Mouse (Mus musculus) kidney, embryonic 15.5 days (tissue): ENCODE measurements around the gene Vps13c. TPM values are rescaled to one million over a fixed set of nuclear protein-coding genes. Genes with fewer than 3 reads are reported as not detected.
A peak's percentile ranks its signal among the peaks of the same experiment; 100 is the strongest.

ENCODE experiments used
- ATAC-seq: fragments of 200-750 bp; cut with Nextera tagmentation; replicated peaks from 2 replicates; pipeline ENCODE4 v1.8.0; 2017; ENCODE audit warnings: moderate TSS enrichment; ENCODE audit not compliant: low FRiP score
- H3K27ac ChIP-seq: fragments of 300-500 bp; sonication (generic); 2 replicates; pipeline ENCODE4 v1.5.1; 2015; ENCODE audit warnings: mild to moderate bottlenecking, inconsistent platforms
- H3K27me3 ChIP-seq: fragments of 300-500 bp; sonication (generic); 2 replicates; pipeline ENCODE4 v1.6.1; 2015; ENCODE audit warnings: inconsistent platforms
- H3K36me3 ChIP-seq: fragments of 300-500 bp; sonication (generic); 2 replicates; pipeline ENCODE4 v1.6.1; 2015; ENCODE audit warnings: inconsistent platforms
- H3K4me1 ChIP-seq: fragments of 300-500 bp; sonication (generic); 2 replicates; pipeline ENCODE4 v1.6.1; 2015; ENCODE audit warnings: inconsistent platforms
- H3K4me2 ChIP-seq: fragments of 300-500 bp; sonication (generic); 2 replicates; pipeline ENCODE4 v1.6.1; 2015; ENCODE audit warnings: moderate library complexity, mild to moderate bottlenecking, inconsistent platforms
- H3K4me3 ChIP-seq: fragments of 300-500 bp; sonication (generic); replicated peaks from 2 replicates; pipeline ENCODE4 v1.5.1; 2015; ENCODE audit warnings: mild to moderate bottlenecking, inconsistent platforms
- H3K9ac ChIP-seq: fragments of 300-500 bp; sonication (generic); 2 replicates; pipeline ENCODE4 v1.6.1; 2015; ENCODE audit warnings: mild to moderate bottlenecking, inconsistent platforms
- H3K9me3 ChIP-seq: fragments of 300-500 bp; sonication (generic); replicated peaks from 2 replicates; pipeline ENCODE4 v1.6.1; 2016; ENCODE audit warnings: inconsistent platforms
- WGBS: fragments of 180-500 bp; shearing (Covaris S2); methylation state at CpG from one replicate; pipeline ENCODE4 v1.1.7; 2015; ENCODE audit warnings: mixed read lengths; 5-methylcytosine and 5-hydroxymethylcytosine counted together
- polyA plus RNA-seq: library from polyadenylated mRNA; unstranded; fragments of >200 nt; fragmentation: Nextera tagmentation; extraction: Ambion mirVana; gene quantifications from 2 replicates; pipeline ENCODE4 v1.2.1, GENCODE M21; 2015

The Vps13c gene
- polyA plus RNA-seq, 1 experiment from 2014 or later = 4.3 TPM

GRCm38 (mm10) chr9:67975491-67975890 is 135.3 kb downstream of the Vps13c start:
- no peak overlapping the region for H3K4me3 ChIP-seq
- H3K9me3 ChIP-seq = no peaks in the 10 kb centered on the region
- H3K4me1 ChIP-seq = no peaks in the 10 kb centered on the region
- H3K27me3 ChIP-seq = no peaks in the 10 kb centered on the region
- no peak for ATAC-seq
- H3K27ac ChIP-seq = no peak overlapping the region
- no peak overlapping the region for H3K4me2 ChIP-seq
- 89% methylated on average over 9 of the region's 9 CpGs for WGBS
- H3K9ac ChIP-seq = no peak overlapping the region
- peaks cover 12% of the 10 kb centered on the region for H3K36me3 ChIP-seq

- no peak overlapping the region for H3K4me3 ChIP-seq
- H3K27me3 ChIP-seq = no peaks in the 10 kb centered on the region
- H3K36me3 ChIP-seq = no peaks in the 10 kb centered on the region
- H3K4me2 ChIP-seq = no peak overlapping the region
- WGBS = 93% methylated on average over 7 of the region's 7 CpGs
- no peak overlapping the region for H3K9ac ChIP-seq
- H3K4me1 ChIP-seq = no peaks in the 10 kb centered on the region
- H3K9me3 ChIP-seq = no peaks in the 10 kb centered on the region
- no peak overlapping the region for H3K27ac ChIP-seq
- ATAC-seq = no peak
Observed at GRCm38 (mm10) chr9:68006566-68006965, 166.4 kb downstream of the Vps13c start.

- Histone ChIP-seq H3K27me3 (peaks cover 6% of the 10 kb centered on the region; the same call in 1 of the 2 replicates), H3K9ac (no peak overlapping the region), H3K36me3 (no peaks in the 10 kb centered on the region), H3K27ac (no peak overlapping the region), H3K4me2 (peak overlapping the region; percentile 19; the same call in 1 of the 2 replicates), H3K4me3 (no peak overlapping the region), H3K9me3 (no peaks in the 10 kb centered on the region), H3K4me1 (0 out of 2 replicates have a peak, but pooled peaks cover 4% of the 10 kb centered on the region)
- 6% methylated on average over 11 of the region's 11 CpGs for WGBS
- ATAC-seq = 0 out of 2 replicates have a peak, but pooled peaks have one; percentile 25
Observed at GRCm38 (mm10) chr9:68014991-68015396, 174.8 kb downstream of the Vps13c start.

GRCm38 (mm10) chr9:68016255-68016954 is 176.2 kb downstream of the Vps13c start:
- ATAC-seq = no peak
- H3K27ac ChIP-seq = no peak overlapping the region
- peaks cover 6% of the 10 kb centered on the region; the same call in 1 of the 2 replicates for H3K27me3 ChIP-seq
- H3K9ac ChIP-seq = no peak overlapping the region
- no peak overlapping the region for H3K4me3 ChIP-seq
- H3K4me2 ChIP-seq = no peak overlapping the region
- H3K9me3 ChIP-seq = no peaks in the 10 kb centered on the region
- no peaks in the 10 kb centered on the region for H3K36me3 ChIP-seq
- H3K4me1 ChIP-seq = 0 out of 2 replicates have a peak, but pooled peaks cover 4% of the 10 kb centered on the region
- WGBS = 45% methylated on average over 5 of the region's 5 CpGs

- 76% methylated on average over 8 of the region's 8 CpGs for WGBS
- H3K4me3 ChIP-seq = no peak overlapping the region
- H3K27ac ChIP-seq = no peak overlapping the region
- H3K4me2 ChIP-seq = no peak overlapping the region
- H3K27me3 ChIP-seq = peaks cover 3% of the 10 kb centered on the region; the same call in 1 of the 2 replicates
- no peaks in the 10 kb centered on the region for H3K36me3 ChIP-seq
- H3K4me1 ChIP-seq = no peaks in the 10 kb centered on the region
- H3K9me3 ChIP-seq = no peaks in the 10 kb centered on the region
- H3K9ac ChIP-seq = no peak overlapping the region
- ATAC-seq = no peak
Observed at GRCm38 (mm10) chr9:68020776-68021365, 180.7 kb downstream of the Vps13c start.

- no peaks in the 10 kb centered on the region for H3K27me3 ChIP-seq
- H3K4me3 ChIP-seq = no peak overlapping the region
- no peaks in the 10 kb centered on the region for H3K9me3 ChIP-seq
- no peak overlapping the region for H3K4me2 ChIP-seq
- no peak overlapping the region for H3K27ac ChIP-seq
- H3K36me3 ChIP-seq = no peaks in the 10 kb centered on the region
- H3K9ac ChIP-seq = no peak overlapping the region
- 70% methylated on average over 9 of the region's 9 CpGs for WGBS
- H3K4me1 ChIP-seq = no peaks in the 10 kb centered on the region
- no peak for ATAC-seq
Observed at GRCm38 (mm10) chr9:68022311-68023043, 182.3 kb downstream of the Vps13c start.

- Histone ChIP-seq H3K9ac (no peak overlapping the region), H3K4me1 (no peaks in the 10 kb centered on the region), H3K36me3 (no peaks in the 10 kb centered on the region), H3K4me2 (no peak overlapping the region), H3K9me3 (no peaks in the 10 kb centered on the region), H3K4me3 (no peak overlapping the region), H3K27me3 (no peaks in the 10 kb centered on the region), H3K27ac (no peak overlapping the region)
- ATAC-seq = no peak
- 70% methylated on average over 4 of the region's 4 CpGs for WGBS
Observed at GRCm38 (mm10) chr9:68028631-68029030, 188.4 kb downstream of the Vps13c start.

- WGBS = 36% methylated on average over 5 of the region's 5 CpGs
- H3K27me3 ChIP-seq = no peaks in the 10 kb centered on the region
- H3K4me2 ChIP-seq = no peak overlapping the region
- no peaks in the 10 kb centered on the region for H3K4me1 ChIP-seq
- no peaks in the 10 kb centered on the region for H3K36me3 ChIP-seq
- H3K27ac ChIP-seq = no peak overlapping the region
- H3K4me3 ChIP-seq = no peak overlapping the region
- H3K9me3 ChIP-seq = no peaks in the 10 kb centered on the region
- ATAC-seq = no peak
- no peak overlapping the region for H3K9ac ChIP-seq
Observed at GRCm38 (mm10) chr9:68033771-68034170, 193.6 kb downstream of the Vps13c start.

Other genes starting within 250 kb of the Vps13c start
- gene C2cd4b, start 81.0 kb upstream of the Vps13c start, polyA plus RNA-seq = 0.19 and 1.1 TPM in 2 replicates
- gene C2cd4a, start 8.1 kb upstream of the Vps13c start, polyA plus RNA-seq = 1.1 and 1.6 TPM in 2 replicates